Mouse (Mus musculus) neural tube, embryonic 13.5 days (tissue): ENCODE data around the gene Mast4. TPM values are rescaled to one million over a fixed set of nuclear protein-coding genes. Genes with fewer than 3 reads are reported as not detected.

Experiments
- ATAC-seq: fragments of 200-750 bp; cut with Nextera tagmentation; 2 replicates; pipeline ENCODE4 v1.8.0; 2017; ENCODE audit warnings: low read depth, mild to moderate bottlenecking, moderate TSS enrichment, moderate library complexity
- H3K27ac ChIP-seq: fragments of 300-500 bp; sonication (generic); replicated peaks from 2 replicates; pipeline ENCODE4 v1.5.1; 2015; ENCODE audit warnings: moderate library complexity, mild to moderate bottlenecking, inconsistent platforms
- H3K27me3 ChIP-seq: fragments of 300-500 bp; sonication (generic); 2 replicates; pipeline ENCODE4 v1.6.1; 2015; ENCODE audit warnings: mild to moderate bottlenecking, inconsistent platforms
- H3K36me3 ChIP-seq: fragments of 300-500 bp; sonication (generic); 2 replicates; pipeline ENCODE4 v1.6.1; 2015; ENCODE audit warnings: mild to moderate bottlenecking, inconsistent platforms
- H3K4me1 ChIP-seq: fragments of 300-500 bp; sonication (generic); replicated peaks from 2 replicates; pipeline ENCODE4 v1.6.1; 2015; ENCODE audit warnings: inconsistent platforms
- H3K4me2 ChIP-seq: fragments of 300-500 bp; sonication (generic); 2 replicates; pipeline ENCODE4 v1.6.1; 2015; ENCODE audit warnings: inconsistent platforms, mild to moderate bottlenecking, moderate library complexity
- H3K4me3 ChIP-seq: fragments of 300-500 bp; sonication (generic); 2 replicates; pipeline ENCODE4 v1.5.1; 2015; ENCODE audit warnings: mild to moderate bottlenecking, inconsistent platforms
- H3K9ac ChIP-seq: fragments of 300-500 bp; sonication (generic); 2 replicates; pipeline ENCODE4 v1.6.1; 2015; ENCODE audit warnings: moderate library complexity, mild to moderate bottlenecking, inconsistent platforms
- H3K9me3 ChIP-seq: fragments of 300-500 bp; sonication (generic); 2 replicates; pipeline ENCODE4 v1.6.1; 2016; ENCODE audit warnings: inconsistent platforms
- WGBS: fragments of 180-500 bp; shearing (Covaris S2); methylation state at CpG from one replicate; pipeline ENCODE4 v1.1.7; 2015; 5-methylcytosine and 5-hydroxymethylcytosine counted together
- polyA plus RNA-seq: library from polyadenylated mRNA; unstranded; fragments of >200 nt; fragmentation: Nextera tagmentation; extraction: Ambion mirVana; gene quantifications from 2 replicates; pipeline ENCODE4 v1.2.1, GENCODE M21; 2015

Gene Mast4
- polyA plus RNA-seq, 1 experiment from 2014 or later, result 19.5 TPM

- no peak overlapping the region for H3K4me3 ChIP-seq
- H3K4me1 ChIP-seq, result no peaks in the 10 kb centered on the region; the same call in none of the 2 replicates
- no peaks in the 10 kb centered on the region for H3K36me3 ChIP-seq
- 91% methylated on average over 7 of the region's 7 CpGs for WGBS
- no peak overlapping the region for H3K27ac ChIP-seq
- no peaks in the 10 kb centered on the region for H3K9me3 ChIP-seq
- H3K9ac ChIP-seq, result no peak overlapping the region
- H3K4me2 ChIP-seq, result no peak overlapping the region
- H3K27me3 ChIP-seq, result no peaks in the 10 kb centered on the region
- ATAC-seq, result no peak
Measured at GRCm38 (mm10) chr13:102919741-102920140, 414.6 kb downstream of the Mast4 start.

GRCm38 (mm10) chr13:102918616-102919015, 415.7 kb downstream of the Mast4 start:
- ATAC-seq, result no peak
- H3K9ac ChIP-seq, result no peak overlapping the region
- H3K4me2 ChIP-seq, result no peak overlapping the region
- no peaks in the 10 kb centered on the region for H3K27me3 ChIP-seq
- H3K27ac ChIP-seq, result no peak overlapping the region
- WGBS, result 55% methylated on average over 4 of the region's 4 CpGs
- H3K4me1 ChIP-seq, result no peaks in the 10 kb centered on the region; the same call in none of the 2 replicates
- H3K36me3 ChIP-seq, result no peaks in the 10 kb centered on the region
- no peaks in the 10 kb centered on the region for H3K9me3 ChIP-seq
- no peak overlapping the region for H3K4me3 ChIP-seq

GRCm38 (mm10) chr13:102915341-102915740, 419.0 kb downstream of the Mast4 start:
- no peak overlapping the region for H3K27ac ChIP-seq
- no peak overlapping the region for H3K9ac ChIP-seq
- H3K27me3 ChIP-seq, result no peaks in the 10 kb centered on the region
- no peak overlapping the region for H3K4me3 ChIP-seq
- H3K36me3 ChIP-seq, result no peaks in the 10 kb centered on the region
- H3K4me2 ChIP-seq, result no peak overlapping the region
- no peaks in the 10 kb centered on the region for H3K9me3 ChIP-seq
- no peak for ATAC-seq
- 80% methylated on average over 1 of the region's 1 CpGs for WGBS
- H3K4me1 ChIP-seq, result no peaks in the 10 kb centered on the region; the same call in none of the 2 replicates

- Histone ChIP-seq H3K4me3 (no peak overlapping the region), H3K27me3 (no peaks in the 10 kb centered on the region), H3K4me2 (no peak overlapping the region), H3K9ac (no peak overlapping the region), H3K4me1 (no peaks in the 10 kb centered on the region; the same call in none of the 2 replicates), H3K36me3 (no peaks in the 10 kb centered on the region), H3K9me3 (no peaks in the 10 kb centered on the region), H3K27ac (no peak overlapping the region)
- no peak for ATAC-seq
Measured at GRCm38 (mm10) chr13:102914800-102915199, 419.5 kb downstream of the Mast4 start.

GRCm38 (mm10) chr13:102913919-102914318, 420.4 kb downstream of the Mast4 start:
- Histone ChIP-seq H3K4me1 (no peaks in the 10 kb centered on the region; the same call in none of the 2 replicates), H3K4me3 (no peak overlapping the region), H3K27me3 (no peaks in the 10 kb centered on the region), H3K36me3 (no peaks in the 10 kb centered on the region), H3K27ac (no peak overlapping the region), H3K4me2 (no peak overlapping the region), H3K9me3 (no peaks in the 10 kb centered on the region), H3K9ac (no peak overlapping the region)
- WGBS, result 93% methylated on average over 2 of the region's 2 CpGs
- ATAC-seq, result no peak

- Histone ChIP-seq H3K4me2 (no peak overlapping the region), H3K27me3 (no peaks in the 10 kb centered on the region), H3K27ac (no peak overlapping the region), H3K4me3 (no peak overlapping the region), H3K36me3 (no peaks in the 10 kb centered on the region), H3K9me3 (no peaks in the 10 kb centered on the region), H3K9ac (no peak overlapping the region), H3K4me1 (no peaks in the 10 kb centered on the region; the same call in 1 of the 2 replicates)
- 86% methylated on average over 12 of the region's 12 CpGs for WGBS
- no peak for ATAC-seq
Measured at GRCm38 (mm10) chr13:102912867-102913266, 421.4 kb downstream of the Mast4 start.

GRCm38 (mm10) chr13:102909654-102910418, 424.5 kb downstream of the Mast4 start:
- H3K9ac ChIP-seq, result no peak overlapping the region
- H3K27me3 ChIP-seq, result no peaks in the 10 kb centered on the region
- ATAC-seq, result no peak
- H3K4me1 ChIP-seq, result peaks cover 10% of the 10 kb centered on the region
- 84% methylated on average over 5 of the region's 5 CpGs for WGBS
- H3K9me3 ChIP-seq, result no peaks in the 10 kb centered on the region
- H3K27ac ChIP-seq, result no peak overlapping the region
- no peak overlapping the region for H3K4me3 ChIP-seq
- no peaks in the 10 kb centered on the region for H3K36me3 ChIP-seq
- no peak overlapping the region for H3K4me2 ChIP-seq

GRCm38 (mm10) chr13:102906661-102907009, 427.7 kb downstream of the Mast4 start:
- 6% methylated on average over 9 of the region's 9 CpGs for WGBS
- peaks cover 13% of the 10 kb centered on the region for H3K4me1 ChIP-seq
- peak overlapping the region; percentile 69 for H3K9ac ChIP-seq
- H3K27me3 ChIP-seq, result no peaks in the 10 kb centered on the region
- no peak; the same call in 1 of the 2 replicates for ATAC-seq
- H3K27ac ChIP-seq, result peak overlapping the region; percentile 72; the same call in 1 of the 2 replicates
- peak overlapping the region; percentile 60 for H3K4me2 ChIP-seq
- H3K4me3 ChIP-seq, result peak overlapping the region; percentile 41
- no peaks in the 10 kb centered on the region for H3K36me3 ChIP-seq
- H3K9me3 ChIP-seq, result no peaks in the 10 kb centered on the region

GRCm38 (mm10) chr13:102906004-102906660, 428.2 kb downstream of the Mast4 start:
- Histone ChIP-seq H3K9ac (peak overlapping the region; percentile 69), H3K4me2 (peak overlapping the region; percentile 60), H3K4me1 (peaks cover 15% of the 10 kb centered on the region), H3K4me3 (peak overlapping the region; percentile 41), H3K27ac (peak overlapping the region; percentile 72), H3K27me3 (no peaks in the 10 kb centered on the region), H3K9me3 (no peaks in the 10 kb centered on the region), H3K36me3 (no peaks in the 10 kb centered on the region)
- ATAC-seq, result peak; percentile 97
- under 1% methylated on average over 16 of the region's 16 CpGs for WGBS

GRCm38 (mm10) chr13:102905361-102905950, 428.8 kb downstream of the Mast4 start:
- no peak overlapping the region for H3K27ac ChIP-seq
- H3K9me3 ChIP-seq, result no peaks in the 10 kb centered on the region
- H3K27me3 ChIP-seq, result no peaks in the 10 kb centered on the region
- peak overlapping the region; percentile 69 for H3K9ac ChIP-seq
- WGBS, result under 1% methylated on average over 16 of the region's 16 CpGs
- peak overlapping the region; percentile 60 for H3K4me2 ChIP-seq
- H3K4me3 ChIP-seq, result peak overlapping the region; percentile 41
- ATAC-seq, result no peak
- peaks cover 20% of the 10 kb centered on the region for H3K4me1 ChIP-seq
- H3K36me3 ChIP-seq, result no peaks in the 10 kb centered on the region

GRCm38 (mm10) chr13:102903689-102904088, 430.6 kb downstream of the Mast4 start:
- H3K27me3 ChIP-seq, result no peaks in the 10 kb centered on the region
- no peaks in the 10 kb centered on the region for H3K36me3 ChIP-seq
- no peak overlapping the region for H3K4me3 ChIP-seq
- 78% methylated on average over 4 of the region's 4 CpGs for WGBS
- ATAC-seq, result no peak
- H3K9me3 ChIP-seq, result no peaks in the 10 kb centered on the region
- H3K27ac ChIP-seq, result no peak overlapping the region
- 0 out of 2 replicates have a peak overlapping the region, but pooled peaks have one; percentile 30 for H3K4me2 ChIP-seq
- H3K4me1 ChIP-seq, result peaks cover 33% of the 10 kb centered on the region
- H3K9ac ChIP-seq, result no peak overlapping the region

GRCm38 (mm10) chr13:102902123-102902522, 432.2 kb downstream of the Mast4 start:
- H3K36me3 ChIP-seq, result no peaks in the 10 kb centered on the region
- no peaks in the 10 kb centered on the region for H3K9me3 ChIP-seq
- peaks cover 37% of the 10 kb centered on the region for H3K4me1 ChIP-seq
- H3K27me3 ChIP-seq, result no peaks in the 10 kb centered on the region
- ATAC-seq, result no peak
- WGBS, result 88% methylated on average over 7 of the region's 7 CpGs
- no peak overlapping the region for H3K27ac ChIP-seq
- no peak overlapping the region for H3K9ac ChIP-seq
- no peak overlapping the region for H3K4me2 ChIP-seq
- no peak overlapping the region for H3K4me3 ChIP-seq
